Mouse (Mus musculus) forebrain, embryonic 16.5 days (tissue): ENCODE measurements around the gene Gm17482. TPM values are rescaled to one million over a fixed set of nuclear protein-coding genes. Genes with fewer than 3 reads are reported as not detected.

Experiments
- ATAC-seq: fragments of 200-750 bp; cut with Nextera tagmentation; 2 replicates; pipeline ENCODE4 v1.8.0; 2017; ENCODE audit warnings: mild to moderate bottlenecking, moderate library complexity
- H3K27ac ChIP-seq: fragments of 300-500 bp; sonication (generic); 2 replicates; pipeline ENCODE4 v1.5.1; 2014; ENCODE audit warnings: low read length, control low read depth
- H3K27me3 ChIP-seq: fragments of 300-500 bp; sonication (generic); replicated peaks from 2 replicates; pipeline ENCODE4 v1.6.1; 2014; ENCODE audit warnings: low read length; ENCODE audit not compliant: control insufficient read depth, insufficient read depth
- H3K36me3 ChIP-seq: fragments of 300-500 bp; sonication (generic); 2 replicates; pipeline ENCODE4 v1.6.1; 2014; ENCODE audit not compliant: control insufficient read depth, insufficient read depth
- H3K4me1 ChIP-seq: fragments of 300-500 bp; sonication (generic); replicated peaks from 2 replicates; pipeline ENCODE4 v1.6.1; 2014; ENCODE audit warnings: low read length; ENCODE audit not compliant: control insufficient read depth, insufficient read depth
- H3K4me2 ChIP-seq: fragments of 300-500 bp; sonication (generic); 2 replicates; pipeline ENCODE4 v1.6.1; 2014; ENCODE audit warnings: mild to moderate bottlenecking, low read length, control low read depth
- H3K4me3 ChIP-seq: fragments of 300-500 bp; sonication (generic); replicated peaks from 2 replicates; pipeline ENCODE4 v1.5.1; 2014; ENCODE audit warnings: mild to moderate bottlenecking, low read length, control low read depth
- H3K9ac ChIP-seq: fragments of 300-500 bp; sonication (generic); replicated peaks from 2 replicates; pipeline ENCODE4 v1.6.1; 2014; ENCODE audit warnings: low read depth, low read length, control low read depth
- H3K9me3 ChIP-seq: fragments of 300-500 bp; sonication (generic); 2 replicates; pipeline ENCODE4 v1.6.1; 2016; ENCODE audit warnings: low read length; ENCODE audit not compliant: control insufficient read depth
- WGBS: fragments of 180-500 bp; shearing (Covaris S2); extraction: QIAGEN DNeasy Blood & Tissue Kit; methylation state at CpG from one replicate; pipeline ENCODE4 v1.1.7; 2014; 5-methylcytosine and 5-hydroxymethylcytosine counted together
- polyA plus RNA-seq: library from polyadenylated mRNA; unstranded; fragments of >200 nt; fragmentation: Nextera tagmentation; extraction: Ambion mirVana; gene quantifications from 2 replicates; pipeline ENCODE4 v1.2.1, GENCODE M21; 2015

The Gm17482 gene
- polyA plus RNA-seq, 1 experiment from 2014 or later: not detected

- H3K9ac ChIP-seq: no peak overlapping the region
- 0 out of 2 replicates have a peak, but pooled peaks cover 4% of the 10 kb centered on the region for H3K4me1 ChIP-seq
- H3K36me3 ChIP-seq: no peaks in the 10 kb centered on the region
- 44% methylated on average over 3 of the region's 3 CpGs for WGBS
- no peak for ATAC-seq
- no peak overlapping the region for H3K27ac ChIP-seq
- H3K4me3 ChIP-seq: no peak overlapping the region
- H3K4me2 ChIP-seq: no peak overlapping the region
- no peaks in the 10 kb centered on the region for H3K9me3 ChIP-seq
- no peaks in the 10 kb centered on the region for H3K27me3 ChIP-seq
Observed at GRCm38 (mm10) chr6:115241131-115241699, 14.1 kb downstream of the Gm17482 start.

- Histone ChIP-seq H3K4me2 (no peak overlapping the region), H3K27me3 (no peaks in the 10 kb centered on the region), H3K4me3 (no peak overlapping the region), H3K9ac (no peak overlapping the region), H3K27ac (no peak overlapping the region), H3K36me3 (no peaks in the 10 kb centered on the region), H3K4me1 (0 out of 2 replicates have a peak, but pooled peaks cover 4% of the 10 kb centered on the region), H3K9me3 (no peaks in the 10 kb centered on the region)
- no peak for ATAC-seq
- WGBS: 79% methylated on average over 3 of the region's 3 CpGs
Observed at GRCm38 (mm10) chr6:115241939-115242338, 14.8 kb downstream of the Gm17482 start.

- 63% methylated on average over 2 of the region's 2 CpGs for WGBS
Observed at GRCm38 (mm10) chr6:115244222-115244621, 17.1 kb downstream of the Gm17482 start.

GRCm38 (mm10) chr6:115245500-115246058 lies 18.4 kb downstream of the Gm17482 start:
- H3K4me1 ChIP-seq: 0 out of 2 replicates have a peak, but pooled peaks cover 4% of the 10 kb centered on the region
- H3K36me3 ChIP-seq: no peaks in the 10 kb centered on the region
- no peak overlapping the region for H3K27ac ChIP-seq
- no peak for ATAC-seq
- no peaks in the 10 kb centered on the region for H3K27me3 ChIP-seq
- no peak overlapping the region for H3K4me2 ChIP-seq
- 91% methylated on average over 3 of the region's 3 CpGs for WGBS
- no peak overlapping the region for H3K4me3 ChIP-seq
- H3K9ac ChIP-seq: no peak overlapping the region
- H3K9me3 ChIP-seq: no peaks in the 10 kb centered on the region

More at GRCm38 (mm10) chr6:115244222-115244621, 17.1 kb downstream of the Gm17482 start:
- Histone ChIP-seq H3K36me3 (no peaks in the 10 kb centered on the region), H3K27ac (no peak overlapping the region), H3K9ac (no peak overlapping the region), H3K27me3 (no peaks in the 10 kb centered on the region), H3K4me1 (0 out of 2 replicates have a peak, but pooled peaks cover 4% of the 10 kb centered on the region), H3K4me3 (no peak overlapping the region), H3K9me3 (no peaks in the 10 kb centered on the region), H3K4me2 (no peak overlapping the region)
- no peak for ATAC-seq

GRCm38 (mm10) chr6:115251531-115251985 lies 24.4 kb downstream of the Gm17482 start:
- Histone ChIP-seq H3K9ac (no peak overlapping the region), H3K36me3 (no peaks in the 10 kb centered on the region), H3K27ac (no peak overlapping the region), H3K27me3 (no peaks in the 10 kb centered on the region), H3K9me3 (no peaks in the 10 kb centered on the region), H3K4me3 (no peak overlapping the region), H3K4me1 (peaks cover 4% of the 10 kb centered on the region; the same call in 1 of the 2 replicates), H3K4me2 (peak overlapping the region; percentile 30)
- peak; percentile 40; the same call in 1 of the 2 replicates for ATAC-seq
- 4% methylated on average over 13 of the region's 13 CpGs for WGBS

GRCm38 (mm10) chr6:115252099-115252873 lies 25.1 kb downstream of the Gm17482 start, which contains the start of gene Timp4:
Gene Timp4, minus strand, starts transcription at chr6:115252205.
- H3K4me2 ChIP-seq: peak within 1 kb of the TSS; percentile 30

GRCm38 (mm10) chr6:115255171-115255570 lies 28.0 kb downstream of the Gm17482 start:
- no peaks in the 10 kb centered on the region for H3K9me3 ChIP-seq
- no peak overlapping the region for H3K4me2 ChIP-seq
- no peak overlapping the region for H3K9ac ChIP-seq
- 76% methylated on average over 3 of the region's 3 CpGs for WGBS
- H3K4me3 ChIP-seq: no peak overlapping the region
- ATAC-seq: no peak
- H3K36me3 ChIP-seq: no peaks in the 10 kb centered on the region
- peaks cover 4% of the 10 kb centered on the region; the same call in 1 of the 2 replicates for H3K4me1 ChIP-seq
- H3K27ac ChIP-seq: no peak overlapping the region
- H3K27me3 ChIP-seq: no peaks in the 10 kb centered on the region

More at GRCm38 (mm10) chr6:115252099-115252873, 25.1 kb downstream of the Gm17482 start, which contains the start of gene Timp4:
- ATAC-seq: no peak
- WGBS: 16% methylated on average over 7 of the region's 10 CpGs
- Histone ChIP-seq H3K27me3 (no peaks in the 10 kb centered on the region), H3K36me3 (no peaks in the 10 kb centered on the region), H3K4me3 (no peak within 1 kb of the TSS), H3K27ac (no peak within 1 kb of the TSS), H3K9me3 (no peaks in the 10 kb centered on the region), H3K9ac (no peak within 1 kb of the TSS), H3K4me1 (peaks cover 4% of the 10 kb centered on the region; the same call in 1 of the 2 replicates)

- H3K9me3 ChIP-seq: no peaks in the 10 kb centered on the region
- H3K36me3 ChIP-seq: no peaks in the 10 kb centered on the region
- no peaks in the 10 kb centered on the region for H3K4me1 ChIP-seq
- 92% methylated on average over 3 of the region's 3 CpGs for WGBS
- no peak overlapping the region for H3K27ac ChIP-seq
- no peak overlapping the region for H3K4me2 ChIP-seq
- no peak overlapping the region for H3K9ac ChIP-seq
- ATAC-seq: no peak
- no peaks in the 10 kb centered on the region for H3K27me3 ChIP-seq
- no peak overlapping the region for H3K4me3 ChIP-seq
Observed at GRCm38 (mm10) chr6:115260507-115260906, 33.4 kb downstream of the Gm17482 start.

GRCm38 (mm10) chr6:115266791-115267190 lies 39.6 kb downstream of the Gm17482 start:
- Histone ChIP-seq H3K4me3 (no peak overlapping the region), H3K4me1 (no peaks in the 10 kb centered on the region), H3K27me3 (no peaks in the 10 kb centered on the region), H3K4me2 (no peak overlapping the region), H3K27ac (no peak overlapping the region), H3K36me3 (no peaks in the 10 kb centered on the region), H3K9me3 (no peaks in the 10 kb centered on the region), H3K9ac (no peak overlapping the region)
- 85% methylated on average over 5 of the region's 5 CpGs for WGBS
- ATAC-seq: no peak
